Mouse (Mus musculus) gastrocnemius, adult 2 months (tissue): Measurements from ENCODE around the gene Snx19. TPM values are rescaled to one million over a fixed set of nuclear protein-coding genes. Genes with fewer than 3 reads are reported as not detected.
A peak's percentile ranks its signal among the peaks of the same experiment; 100 is the strongest.

ENCODE experiments used
- DNase-seq: peaks from one replicate; pipeline ENCODE4 v3.0.0; 2022
- H3K27ac ChIP-seq: fragments of 200-600 bp; 2 replicates; pipeline ENCODE4 v1.8.1; 2022; ENCODE audit warnings: mild to moderate bottlenecking
- H3K4me3 ChIP-seq: fragments of 200-600 bp; 2 replicates; pipeline ENCODE4 v1.8.1; 2022; ENCODE audit warnings: mild to moderate bottlenecking, moderate library complexity
- CTCF ChIP-seq: fragments of 200-600 bp; IDR thresholded peaks from 2 replicates; pipeline ENCODE4 v1.8.1; 2022; ENCODE audit warnings: antibody characterized with exemption, mild to moderate bottlenecking, moderate library complexity
- intact Hi-C: fragments of 180-260 bp; cut with DNase I; formaldehyde crosslinking; loops from one replicate; pipeline ENCODE4 v1.15.1; 2025
- total RNA-seq, 2 experiments: library from RNA; stranded (reverse); gene quantifications; 2 replicates each; pipeline ENCODE4 v1.2.3; 2021

The Snx19 gene
- total RNA-seq, 2 experiments from 2014 or later = 20.9 to 22.7 TPM

GRCm38 (mm10) chr9:30446126-30446525 is 19.2 kb downstream of the Snx19 start:
- no peak for TF ChIP-seq CTCF
- no peak overlapping the region for H3K4me3 ChIP-seq
- peak overlapping the region; percentile 90 for H3K27ac ChIP-seq
- DNase-seq = no peak
- intact Hi-C loops = loop anchor here (5.0 kb wide), 1 partner anchor 636 kb away; no protein-coding TSS in a partner anchor

GRCm38 (mm10) chr9:30448459-30448858 is 21.6 kb downstream of the Snx19 start:
- peak; percentile 70 for TF ChIP-seq CTCF

GRCm38 (mm10) chr9:30449862-30450261 is 23.0 kb downstream of the Snx19 start:
- H3K27ac ChIP-seq = 0 out of 2 replicates have a peak overlapping the region, but pooled peaks have one; percentile 16
- TF ChIP-seq CTCF = no peak
- no peak overlapping the region for H3K4me3 ChIP-seq
- intact Hi-C loops = loop anchor here (5.0 kb wide), 1 partner anchor 632 kb away; no protein-coding TSS in a partner anchor
- no peak for DNase-seq

More at GRCm38 (mm10) chr9:30448459-30448858, 21.6 kb downstream of the Snx19 start:
- Histone ChIP-seq H3K27ac (peak overlapping the region; percentile 39), H3K4me3 (no peak overlapping the region)
- intact Hi-C loops = loop anchor here (1.0 to 5.0 kb wide), 2 partner anchors 32 to 634 kb away; no protein-coding TSS in a partner anchor
- peak; percentile 51 for DNase-seq

- intact Hi-C loops = no loop called here
- no peak overlapping the region for H3K4me3 ChIP-seq
- DNase-seq = no peak
- TF ChIP-seq CTCF = no peak
- no peak overlapping the region for H3K27ac ChIP-seq
These were observed 23.9 kb downstream of the Snx19 start for GRCm38 (mm10) chr9:30450834-30451233.

GRCm38 (mm10) chr9:30454527-30454926 is 27.6 kb downstream of the Snx19 start:
- DNase-seq = no peak
- no peak for TF ChIP-seq CTCF
- Histone ChIP-seq H3K4me3 (no peak overlapping the region), H3K27ac (no peak overlapping the region)
- intact Hi-C loops = no loop called here

GRCm38 (mm10) chr9:30456250-30456649 is 29.3 kb downstream of the Snx19 start:
- H3K27ac ChIP-seq = no peak overlapping the region
- no peak overlapping the region for H3K4me3 ChIP-seq
- no peak for DNase-seq
- no peak for TF ChIP-seq CTCF
- intact Hi-C loops = no loop called here

- Histone ChIP-seq H3K27ac (peak overlapping the region; percentile 70), H3K4me3 (peak overlapping the region; percentile 13; the same call in 1 of the 2 replicates)
- peak; percentile 46 for DNase-seq
- TF ChIP-seq CTCF = no peak
- intact Hi-C loops = no loop called here
These were observed 33.6 kb downstream of the Snx19 start for GRCm38 (mm10) chr9:30460501-30460900.

- no peak for TF ChIP-seq CTCF
- intact Hi-C loops = no loop called here
These were observed 37.8 kb downstream of the Snx19 start for GRCm38 (mm10) chr9:30464661-30465060.

GRCm38 (mm10) chr9:30480043-30480442 is 53.1 kb downstream of the Snx19 start:
- no peak for TF ChIP-seq CTCF
- intact Hi-C loops = loop anchor here (1.0 to 5.0 kb wide), 5 partner anchors 32 to 603 kb away; no protein-coding TSS in a partner anchor
- no peak for DNase-seq
- Histone ChIP-seq H3K4me3 (no peak overlapping the region), H3K27ac (no peak overlapping the region)

More at GRCm38 (mm10) chr9:30464661-30465060, 37.8 kb downstream of the Snx19 start:
- H3K27ac ChIP-seq = peak overlapping the region; percentile 78
- H3K4me3 ChIP-seq = no peak overlapping the region
- DNase-seq = no peak

GRCm38 (mm10) chr9:30480464-30480863 is 53.6 kb downstream of the Snx19 start:
- intact Hi-C loops = loop anchor here (1.0 to 5.0 kb wide), 5 partner anchors 32 to 602 kb away; no protein-coding TSS in a partner anchor
- DNase-seq = peak; percentile 94
- 0 out of 2 replicates have a peak overlapping the region, but pooled peaks have one; percentile 1 for H3K27ac ChIP-seq
- no peak overlapping the region for H3K4me3 ChIP-seq
- no peak for TF ChIP-seq CTCF

GRCm38 (mm10) chr9:30482116-30482515 is 55.2 kb downstream of the Snx19 start:
- Histone ChIP-seq H3K27ac (no peak overlapping the region), H3K4me3 (no peak overlapping the region)
- no peak for DNase-seq
- TF ChIP-seq CTCF = no peak
- intact Hi-C loops = loop anchor here (5.0 kb wide), 1 partner anchor 70 kb away; no protein-coding TSS in a partner anchor

GRCm38 (mm10) chr9:30484183-30484582 is 57.3 kb downstream of the Snx19 start:
- DNase-seq = no peak
- H3K4me3 ChIP-seq = no peak overlapping the region
- TF ChIP-seq CTCF = no peak
- intact Hi-C loops = loop anchor here (5.0 kb wide), 1 partner anchor 68 kb away; no protein-coding TSS in a partner anchor
- no peak overlapping the region for H3K27ac ChIP-seq

- no peak overlapping the region for H3K27ac ChIP-seq
- TF ChIP-seq CTCF = no peak
- H3K4me3 ChIP-seq = no peak overlapping the region
- no peak for DNase-seq
- intact Hi-C loops = no loop called here
These were observed 58.3 kb downstream of the Snx19 start for GRCm38 (mm10) chr9:30485161-30485560.

- Histone ChIP-seq H3K4me3 (no peak overlapping the region), H3K27ac (no peak overlapping the region)
- no peak for TF ChIP-seq CTCF
- intact Hi-C loops = no loop called here
- DNase-seq = no peak
These were observed 61.5 kb downstream of the Snx19 start for GRCm38 (mm10) chr9:30488384-30488783.
